Mouse (Mus musculus) lung, adult 2 months (tissue): ENCODE measurements around the gene Gm6096.

Experiments used
- CTCF ChIP-seq: fragments of 200-500 bp; IDR thresholded peaks from 2 replicates; pipeline ENCODE4 v1.5.1; 2011; ENCODE audit warnings: mild to moderate bottlenecking, low read length, control low read depth; ENCODE audit not compliant: insufficient read depth
- POLR2A ChIP-seq: fragments of 200-500 bp; IDR thresholded peaks from 2 replicates; pipeline ENCODE4 v1.6.1; 2011; ENCODE audit warnings: low read depth, mild to moderate bottlenecking, control low read depth, low read length, borderline replicate concordance; ENCODE audit errors: extremely low read depth

DNA sequence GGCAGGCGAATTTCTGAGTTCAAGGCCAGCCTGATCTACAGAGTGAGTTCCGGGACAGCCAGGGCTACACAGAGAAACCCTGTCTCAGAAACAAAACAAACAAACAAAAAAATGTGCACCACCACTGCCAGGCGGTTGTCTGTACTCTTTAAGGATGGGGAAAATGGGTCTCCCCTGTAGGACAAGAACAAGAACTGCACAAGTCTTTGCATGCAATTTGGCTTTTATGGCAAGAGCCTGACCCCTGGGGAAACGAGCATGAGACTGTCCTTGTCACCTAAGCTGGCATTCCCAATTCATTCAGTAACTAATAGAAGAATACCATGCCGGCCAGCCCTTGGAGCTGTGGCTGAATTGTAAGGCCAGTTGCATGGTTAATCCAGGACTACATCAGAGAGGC is 15.2 kb upstream of the Gm6096 start:
- TF ChIP-seq POLR2A (no peak), CTCF (no peak)
